Mouse (Mus musculus): ENCODE data around the gene Scaf4. TPM values are rescaled to one million over a fixed set of nuclear protein-coding genes. Genes with fewer than 3 reads are reported as not detected.
"Not testable (repeated sequence)": the region's sequence is repeated elsewhere in the genome, so short reads cannot be mapped to it uniquely, and the experiment has no call there.

Gene Scaf4
- total RNA-seq, 1 experiment from 2014 or later, result 18.7 TPM

DNA sequence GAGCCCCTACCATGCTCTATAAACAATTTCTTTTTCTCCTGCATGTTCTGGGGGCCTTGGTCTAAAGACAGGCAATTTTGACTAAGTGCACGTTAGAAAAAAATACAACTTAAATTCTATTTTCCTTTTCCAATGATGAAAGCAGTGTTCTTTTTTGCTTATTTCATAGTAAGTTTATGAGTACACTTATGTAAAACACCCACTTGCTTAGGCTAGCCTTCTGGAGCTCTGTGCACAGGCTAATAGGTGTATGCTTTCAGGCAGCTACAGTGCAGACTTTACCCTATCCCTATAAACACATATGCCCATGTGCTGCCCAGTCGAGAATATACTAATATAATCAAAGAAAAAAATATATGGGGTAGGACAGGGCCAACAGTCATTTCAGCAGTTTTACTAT, 31.8 kb downstream of the Scaf4 start:
- ATAC-seq (replicated peaks; ENCODE audit: insufficient number of reproducible peaks, low FRiP score, low TSS enrichment, poor library complexity, severe bottlenecking), result no peak

- ATAC-seq (replicated peaks; ENCODE audit: insufficient number of reproducible peaks, low FRiP score, low TSS enrichment, poor library complexity, severe bottlenecking), result not testable (repeated sequence)
Observed at GRCm38 (mm10) chr16:90251256-90251655, 33.0 kb downstream of the Scaf4 start.

DNA sequence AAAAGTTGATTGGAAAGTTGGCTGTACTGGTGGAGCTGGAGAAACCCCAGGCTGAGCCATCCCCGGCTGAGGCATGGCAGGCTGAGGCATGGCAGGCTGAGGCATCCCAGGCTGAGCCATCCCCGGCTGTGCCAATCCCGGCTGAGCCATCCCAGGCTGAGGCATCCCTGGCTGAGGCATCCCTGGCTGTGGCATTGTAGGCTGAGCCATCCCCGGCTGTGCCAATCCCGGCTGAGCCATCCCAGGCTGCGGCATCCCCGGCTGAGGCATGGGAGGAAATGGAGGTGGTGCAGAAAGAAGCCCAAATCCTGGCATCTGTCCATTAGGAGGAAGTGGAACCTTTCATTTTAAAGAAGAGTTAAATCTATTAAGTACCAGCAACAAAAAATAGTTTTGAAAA, 34.2 kb downstream of the Scaf4 start:
- ATAC-seq (replicated peaks; ENCODE audit: insufficient number of reproducible peaks, low FRiP score, low TSS enrichment, poor library complexity, severe bottlenecking), result no peak

GRCm38 (mm10) chr16:90242426-90243304, 41.6 kb downstream of the Scaf4 start:
- no peak for ATAC-seq (replicated peaks; ENCODE audit: insufficient number of reproducible peaks, low FRiP score, low TSS enrichment, poor library complexity, severe bottlenecking)

- ATAC-seq (replicated peaks; ENCODE audit: insufficient number of reproducible peaks, low FRiP score, low TSS enrichment, poor library complexity, severe bottlenecking), result no peak
Observed at GRCm38 (mm10) chr16:90241875-90242274, 42.4 kb downstream of the Scaf4 start.

- ATAC-seq (replicated peaks; ENCODE audit: insufficient number of reproducible peaks, low FRiP score, low TSS enrichment, poor library complexity, severe bottlenecking), result no peak; the same call in 1 of the 2 replicates
Observed at GRCm38 (mm10) chr16:90239128-90239746, 45.1 kb downstream of the Scaf4 start.

- ATAC-seq (replicated peaks; ENCODE audit: insufficient number of reproducible peaks, low FRiP score, low TSS enrichment, poor library complexity, severe bottlenecking), result no peak
Observed at GRCm38 (mm10) chr16:90235188-90235587, 49.1 kb downstream of the Scaf4 start.

DNA sequence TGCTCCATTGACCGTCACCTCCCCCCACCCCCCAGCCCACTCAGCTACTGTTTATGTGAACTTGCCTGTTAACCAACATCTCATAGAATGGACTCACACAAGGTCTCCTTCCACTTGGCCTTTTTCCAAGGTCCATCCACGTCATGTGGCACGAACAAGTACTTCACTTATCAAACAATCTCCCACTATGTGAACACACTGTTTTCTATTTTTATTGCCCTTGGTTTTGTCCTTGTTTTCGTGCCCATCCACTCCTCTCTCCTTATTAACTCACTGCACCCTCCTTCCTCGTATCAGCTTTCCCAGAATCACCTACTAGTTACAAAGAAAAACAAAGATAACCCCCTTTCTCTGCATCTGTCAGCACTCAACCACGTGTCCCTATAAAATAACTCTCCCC, 49.7 kb downstream of the Scaf4 start:
- no peak for ATAC-seq (replicated peaks; ENCODE audit: insufficient number of reproducible peaks, low FRiP score, low TSS enrichment, poor library complexity, severe bottlenecking)

GRCm38 (mm10) chr16:90233702-90234101, 50.6 kb downstream of the Scaf4 start:
- ATAC-seq (replicated peaks; ENCODE audit: insufficient number of reproducible peaks, low FRiP score, low TSS enrichment, poor library complexity, severe bottlenecking), result no peak

- no peak for ATAC-seq (replicated peaks; ENCODE audit: insufficient number of reproducible peaks, low FRiP score, low TSS enrichment, poor library complexity, severe bottlenecking)
Observed at GRCm38 (mm10) chr16:90231302-90231701, 53.0 kb downstream of the Scaf4 start.

DNA sequence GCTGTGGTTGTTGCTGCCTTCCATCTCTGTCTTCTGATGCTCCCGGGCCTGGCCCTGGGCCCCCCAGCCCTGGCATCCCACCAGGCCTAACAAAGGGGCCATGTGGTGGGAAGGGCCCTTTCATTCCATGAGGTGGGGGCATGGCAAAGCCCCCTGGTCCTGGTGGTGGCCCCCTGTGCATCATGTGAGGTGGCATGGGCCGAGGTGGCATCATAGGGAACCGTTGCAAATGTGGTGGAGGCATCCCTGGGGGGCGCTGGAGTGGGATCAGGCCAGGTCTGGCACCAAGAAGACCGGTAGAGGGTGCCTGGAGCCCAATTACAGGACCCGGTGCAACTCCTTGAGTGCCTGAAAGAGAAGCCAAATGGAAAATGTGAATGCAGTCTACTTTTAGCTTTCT, 54.4 kb downstream of the Scaf4 start:
- ATAC-seq (replicated peaks; ENCODE audit: insufficient number of reproducible peaks, low FRiP score, low TSS enrichment, poor library complexity, severe bottlenecking), result no peak

- ATAC-seq (replicated peaks; ENCODE audit: insufficient number of reproducible peaks, low FRiP score, low TSS enrichment, poor library complexity, severe bottlenecking), result no peak
Observed at GRCm38 (mm10) chr16:90221441-90222070, 62.7 kb downstream of the Scaf4 start.

- ATAC-seq (replicated peaks; ENCODE audit: insufficient number of reproducible peaks, low FRiP score, low TSS enrichment, poor library complexity, severe bottlenecking), result 0 out of 2 replicates have a peak, but pooled peaks have one; percentile 8
Observed at GRCm38 (mm10) chr16:90220892-90221431, 63.3 kb downstream of the Scaf4 start.

DNA sequence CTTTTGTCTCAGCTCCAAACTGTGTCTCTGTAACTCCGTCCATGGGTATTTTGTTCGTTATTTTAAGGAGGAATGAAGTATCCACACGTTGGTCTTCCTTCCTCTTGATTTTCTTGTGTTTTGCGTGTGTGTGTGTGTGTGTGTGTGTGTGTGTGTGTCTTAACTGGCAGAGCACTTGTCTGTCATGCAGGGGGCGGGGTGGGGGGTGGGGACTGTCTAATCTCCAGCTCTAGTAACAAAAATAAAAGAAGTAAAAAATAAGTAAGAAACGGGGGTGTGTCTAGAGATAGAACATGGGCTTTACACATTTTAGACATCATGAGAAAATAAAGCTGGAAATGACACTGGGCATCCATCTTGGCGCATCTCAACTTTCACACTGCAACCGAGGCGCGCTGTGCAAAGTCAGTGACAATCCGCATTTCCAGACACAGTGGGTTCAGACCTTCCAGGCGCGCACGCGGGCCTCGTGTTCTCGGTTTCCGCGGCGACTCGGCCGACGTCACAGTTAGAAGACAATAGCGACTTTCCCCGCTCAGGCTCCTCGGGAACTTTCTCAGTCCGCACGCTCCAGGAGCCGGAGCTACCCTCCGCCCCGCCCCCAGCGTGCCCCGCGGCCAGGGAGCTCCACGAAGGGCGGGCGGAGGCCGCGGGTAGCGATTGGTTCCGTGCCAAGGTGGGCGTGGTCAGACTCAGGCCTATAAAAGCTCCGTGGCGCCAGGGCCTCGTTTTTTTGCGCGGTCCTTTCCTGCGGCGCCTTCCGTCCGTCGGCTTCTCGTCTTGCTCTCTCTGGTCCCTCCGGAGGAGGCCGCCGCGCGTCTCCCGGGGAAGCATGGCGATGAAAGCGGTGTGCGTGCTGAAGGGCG, 64.0 kb downstream of the Scaf4 start, which contains the start of gene Sod1:
Sod1 (plus strand) TSS at position 729 of the 866 bp plus-strand sequence.
- peak; percentile 86 for ATAC-seq (replicated peaks; ENCODE audit: insufficient number of reproducible peaks, low FRiP score, low TSS enrichment, poor library complexity, severe bottlenecking)

DNA sequence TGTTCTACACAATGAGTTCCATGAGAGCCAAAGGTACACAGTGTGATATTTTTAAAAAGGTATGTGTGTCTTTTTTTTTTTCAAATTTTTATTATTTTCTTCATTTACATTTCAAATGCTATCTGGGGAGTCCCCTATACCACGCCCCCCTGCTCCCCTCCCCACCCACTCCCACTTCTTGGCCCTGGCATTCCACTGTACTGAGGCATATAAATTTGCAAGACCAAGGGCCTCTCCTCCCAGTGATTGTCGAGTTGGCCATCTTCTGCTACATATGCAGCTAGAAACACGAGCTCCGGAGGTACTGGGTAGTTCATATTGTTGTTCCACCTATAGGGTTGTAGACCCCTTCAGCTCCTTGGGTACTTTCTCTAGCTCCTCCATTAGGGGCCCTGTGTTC, 64.9 kb downstream of the Scaf4 start:
- ATAC-seq (replicated peaks; ENCODE audit: insufficient number of reproducible peaks, low FRiP score, low TSS enrichment, poor library complexity, severe bottlenecking), result not testable (repeated sequence)

DNA sequence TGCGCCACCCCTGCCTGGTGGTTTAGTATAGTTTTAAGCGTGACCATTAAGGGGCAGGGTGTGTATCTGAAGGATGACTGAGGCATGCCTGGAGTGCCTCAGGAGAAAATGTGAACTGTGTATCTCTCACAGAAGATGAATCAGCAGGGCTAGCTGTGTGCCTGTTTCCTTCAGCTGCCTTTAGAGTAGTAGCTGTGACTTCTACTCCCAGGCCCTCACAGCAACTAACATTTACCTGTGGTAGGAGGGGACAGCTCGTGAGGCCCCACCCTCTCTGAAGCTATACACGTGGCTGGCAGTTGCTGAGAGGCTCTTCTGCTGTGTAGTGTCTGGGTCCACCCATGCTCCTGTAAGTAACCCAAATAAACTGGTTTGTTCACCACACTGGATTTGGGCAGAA, 66.4 kb downstream of the Scaf4 start:
- ATAC-seq (replicated peaks; ENCODE audit: insufficient number of reproducible peaks, low FRiP score, low TSS enrichment, poor library complexity, severe bottlenecking), result no peak

- no peak for ATAC-seq (replicated peaks; ENCODE audit: insufficient number of reproducible peaks, low FRiP score, low TSS enrichment, poor library complexity, severe bottlenecking)
Observed at GRCm38 (mm10) chr16:90217356-90217755, 66.9 kb downstream of the Scaf4 start.

GRCm38 (mm10) chr16:90216414-90216813, 67.9 kb downstream of the Scaf4 start:
- no peak for ATAC-seq (replicated peaks; ENCODE audit: insufficient number of reproducible peaks, low FRiP score, low TSS enrichment, poor library complexity, severe bottlenecking)
